Mouse (Mus musculus): Measurements from ENCODE around the gene Casp7.
"Not testable (repeated sequence)": the region's sequence is repeated elsewhere in the genome, so short reads cannot be mapped to it uniquely, and the experiment has no call there.

Casp7 gene

DNA sequence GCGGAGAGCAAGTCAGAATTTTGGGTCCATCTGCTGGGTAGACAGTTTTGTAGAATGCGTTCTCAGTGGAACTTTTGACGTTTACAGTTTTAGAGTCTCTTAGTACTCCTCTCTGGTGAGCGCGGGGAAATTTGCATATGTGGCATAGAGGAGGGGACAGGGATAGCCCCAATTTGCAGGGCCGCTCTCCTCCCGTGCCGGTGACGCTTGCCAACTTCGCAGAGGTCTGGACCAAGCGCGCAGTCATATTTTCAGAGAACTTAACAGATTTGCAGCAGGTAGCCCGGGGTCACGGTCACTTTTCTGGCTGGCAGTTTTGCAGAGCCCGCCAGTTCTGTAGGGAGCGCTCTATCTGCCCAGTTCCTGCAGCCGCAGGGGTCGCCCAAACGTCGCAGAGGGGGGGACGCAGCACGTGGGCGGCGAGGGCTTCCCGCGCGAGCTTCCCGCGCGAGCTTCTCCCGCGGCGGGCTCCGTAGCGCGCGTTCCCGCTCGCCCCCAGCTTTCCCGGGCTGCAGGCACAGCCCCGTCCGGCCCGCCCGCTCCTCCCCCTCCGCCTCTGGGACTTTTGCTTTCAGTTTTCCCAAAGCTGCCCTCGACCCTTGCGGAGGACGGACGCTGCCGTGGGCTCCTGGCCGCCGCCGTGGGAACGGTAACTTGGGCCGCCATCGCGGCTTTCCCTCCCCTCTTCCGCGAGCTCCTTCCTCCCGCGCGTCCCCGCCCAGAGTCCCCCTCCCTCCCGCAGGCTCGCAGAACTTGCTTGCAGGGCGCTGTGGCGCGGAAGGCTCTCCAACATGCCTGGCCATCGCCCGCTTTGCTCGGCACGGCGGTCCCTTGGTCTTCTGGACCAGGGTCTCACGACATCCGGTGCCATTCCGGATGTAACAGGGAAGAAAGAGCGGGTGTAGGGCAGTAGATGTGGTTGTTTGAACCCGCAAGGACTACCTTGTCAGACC, at the start of gene Casp7:
Gene Casp7, plus strand, starts transcription at position 461 of the 953 bp plus-strand sequence.
- ATAC-seq (ENCODE audit: insufficient number of reproducible peaks, low FRiP score, low TSS enrichment): no peak

DNA sequence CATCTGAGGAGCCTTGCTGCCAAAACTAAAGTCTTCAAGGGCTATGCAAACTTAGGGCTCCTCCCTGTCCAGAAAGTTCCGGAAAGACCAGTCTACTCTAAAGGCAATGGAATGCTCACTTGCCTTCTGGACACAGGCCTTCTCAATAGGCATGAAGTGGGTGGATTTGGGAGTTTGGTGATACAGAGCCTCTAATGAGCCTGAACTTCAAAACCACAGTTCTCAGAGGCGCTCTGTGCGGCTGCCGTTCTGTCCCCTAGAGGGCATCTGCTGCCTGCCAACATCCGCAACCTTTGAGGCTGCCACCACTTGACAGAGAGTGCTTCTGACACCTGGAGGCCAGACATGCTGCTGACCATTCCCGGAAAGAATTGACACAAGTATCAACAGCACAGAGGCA, 47.6 kb upstream of the Casp7 start:
- no peak for ATAC-seq (ENCODE audit: insufficient number of reproducible peaks, low FRiP score, low TSS enrichment)

DNA sequence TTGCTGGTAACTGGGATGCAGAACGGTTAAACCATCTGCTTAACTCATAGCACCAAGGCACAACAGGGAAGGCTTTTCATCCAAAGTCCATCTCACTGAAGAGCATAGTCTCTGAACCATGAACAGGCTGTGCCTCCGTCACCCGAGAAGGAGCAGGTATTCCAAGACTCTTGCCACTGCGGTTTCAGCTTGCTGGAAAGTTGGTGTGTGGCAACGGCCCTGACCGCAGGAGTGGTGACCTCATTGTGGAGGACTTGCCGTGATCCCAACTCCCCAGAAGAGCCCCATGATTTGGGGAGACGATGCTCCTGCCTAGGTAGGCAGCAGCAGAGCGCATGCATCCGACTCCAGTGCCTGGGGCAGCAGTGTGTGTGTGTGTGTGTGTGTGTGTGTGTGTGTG, 43.2 kb upstream of the Casp7 start:
- ATAC-seq (ENCODE audit: insufficient number of reproducible peaks, low FRiP score, low TSS enrichment): no peak

DNA sequence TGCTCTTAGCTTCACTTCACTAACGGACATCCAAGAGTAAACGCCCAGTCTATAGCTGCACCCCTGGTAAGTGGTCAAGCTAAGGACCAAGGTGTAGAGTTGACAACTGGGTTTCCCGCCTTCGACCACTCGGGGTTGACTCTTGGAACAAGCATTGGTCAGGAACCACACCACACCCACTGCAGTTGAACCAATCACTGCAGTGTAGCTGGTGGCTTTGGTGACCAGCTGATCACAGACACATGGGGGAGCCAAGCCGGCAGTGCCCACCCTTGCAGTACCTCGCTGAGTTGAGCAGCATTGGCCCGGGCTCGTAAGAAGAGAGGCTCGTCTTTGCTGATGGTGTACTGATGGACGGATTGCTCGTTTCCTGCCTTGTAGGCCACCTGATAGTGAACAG, 41.7 kb upstream of the Casp7 start:
- ATAC-seq (ENCODE audit: insufficient number of reproducible peaks, low FRiP score, low TSS enrichment): no peak

DNA sequence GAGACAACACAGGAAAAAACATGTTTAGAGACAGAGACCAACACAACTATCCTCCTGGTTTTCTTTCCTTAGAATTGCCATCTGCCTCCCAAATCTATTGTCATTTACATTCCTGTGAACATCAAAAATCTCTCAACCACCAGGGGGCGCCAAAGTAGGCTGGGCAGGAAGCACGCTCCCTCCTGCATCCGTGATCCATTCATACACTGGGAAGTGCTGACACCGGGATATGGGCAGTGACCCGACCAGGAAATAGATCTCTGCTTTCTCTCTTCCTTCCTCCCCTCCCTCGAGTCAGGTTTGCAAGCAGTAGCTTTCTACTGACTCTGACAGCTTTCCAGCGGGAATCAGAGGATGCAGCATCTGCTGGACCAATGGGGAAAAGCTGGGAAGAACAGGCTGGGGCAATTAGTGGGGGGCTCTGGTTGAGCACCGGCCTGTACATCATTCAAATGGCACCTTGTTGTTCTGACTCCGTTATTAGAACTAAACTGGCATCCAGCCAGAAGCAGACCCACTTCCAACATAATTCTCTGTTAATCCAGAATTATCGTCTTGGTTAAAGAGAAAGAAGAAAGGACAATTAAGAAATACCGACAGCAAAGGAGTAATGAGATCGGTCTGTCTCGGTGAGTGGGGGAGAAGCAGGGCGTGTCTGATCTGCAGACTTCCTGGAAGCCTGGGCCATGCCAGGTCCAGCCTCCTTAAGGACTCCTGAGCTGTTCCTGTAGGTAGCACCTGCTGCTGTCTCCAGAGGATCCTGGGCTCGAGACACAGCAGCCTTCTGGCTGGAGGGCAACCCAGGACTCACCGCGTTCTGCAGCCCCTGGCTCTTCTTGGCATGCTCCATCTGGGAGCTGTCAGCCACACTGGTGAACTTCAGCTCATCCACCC, 40.2 kb upstream of the Casp7 start:
- ATAC-seq (ENCODE audit: insufficient number of reproducible peaks, low FRiP score, low TSS enrichment): no peak

DNA sequence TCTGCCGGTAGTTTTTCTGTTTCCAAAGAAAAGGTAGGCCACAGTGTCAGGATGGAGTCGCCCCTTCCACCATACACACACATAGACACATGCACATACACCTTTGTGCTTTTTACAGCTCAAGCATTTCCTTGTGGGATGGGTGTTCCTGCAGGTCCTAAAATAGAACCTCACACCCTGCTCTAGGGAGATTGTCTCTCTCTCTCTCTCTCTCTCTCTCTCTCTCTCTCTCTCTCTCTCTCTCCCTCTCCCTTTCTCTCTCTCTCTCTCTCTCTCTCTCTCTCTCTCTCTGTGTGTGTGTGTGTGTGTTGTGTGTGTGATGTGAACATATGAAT, 39.6 kb upstream of the Casp7 start:
- not testable (repeated sequence) for ATAC-seq (ENCODE audit: insufficient number of reproducible peaks, low FRiP score, low TSS enrichment)

DNA sequence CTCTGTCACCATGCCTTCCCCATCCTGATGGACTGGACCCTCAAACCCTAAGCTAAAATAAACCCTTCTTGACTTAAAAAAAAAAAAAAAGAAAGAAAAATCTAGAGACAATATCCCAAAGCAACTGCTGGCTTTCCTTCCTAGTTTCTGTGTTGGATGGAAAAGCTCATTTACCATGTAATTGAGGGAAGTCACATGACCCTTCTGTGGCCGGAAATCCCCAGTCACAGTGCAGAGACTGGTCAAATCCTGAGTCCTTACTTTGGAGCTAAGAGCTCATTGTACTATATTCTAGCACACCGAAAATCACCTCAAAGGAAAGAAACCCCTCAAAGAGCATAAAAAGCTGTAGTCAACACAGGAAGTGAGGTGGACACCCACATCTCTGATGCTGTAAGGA, 38.0 kb upstream of the Casp7 start:
- no peak for ATAC-seq (ENCODE audit: insufficient number of reproducible peaks, low FRiP score, low TSS enrichment)

DNA sequence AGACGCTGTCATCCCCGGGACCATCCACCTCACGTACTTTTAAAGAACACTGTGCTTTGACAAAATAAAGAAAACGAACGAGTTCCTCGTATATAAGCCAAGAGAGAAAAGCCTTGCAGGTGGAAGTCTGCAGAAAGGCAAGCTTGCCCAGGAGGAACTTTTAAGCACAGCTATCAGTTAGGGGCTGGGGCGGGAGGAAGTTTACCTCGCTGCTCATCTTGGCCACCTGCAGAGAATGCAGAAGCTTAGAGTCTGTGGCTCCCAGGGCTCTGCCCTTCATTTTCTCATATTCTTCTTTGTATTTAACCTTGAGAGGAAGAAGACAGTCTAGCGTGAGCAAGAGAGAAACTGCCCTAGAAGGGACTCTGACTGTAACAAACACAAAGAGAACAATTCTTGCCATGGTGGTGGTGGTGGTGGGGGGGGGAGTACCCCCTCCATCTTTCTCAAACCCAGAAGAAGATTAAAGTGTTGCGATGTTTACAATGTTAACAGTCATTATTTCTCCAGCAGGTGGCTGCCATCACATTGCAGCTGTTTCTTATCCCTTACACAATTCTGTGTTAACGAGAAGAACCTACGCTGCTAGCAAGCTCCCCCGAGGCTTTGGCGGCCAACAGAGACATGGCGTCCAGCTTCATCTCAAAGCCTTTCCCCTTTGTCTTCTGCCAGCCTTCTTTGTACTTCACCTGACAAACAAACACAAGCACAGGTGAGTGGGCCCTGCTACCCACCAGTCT, 33.0 kb upstream of the Casp7 start:
- no peak for ATAC-seq (ENCODE audit: insufficient number of reproducible peaks, low FRiP score, low TSS enrichment)

DNA sequence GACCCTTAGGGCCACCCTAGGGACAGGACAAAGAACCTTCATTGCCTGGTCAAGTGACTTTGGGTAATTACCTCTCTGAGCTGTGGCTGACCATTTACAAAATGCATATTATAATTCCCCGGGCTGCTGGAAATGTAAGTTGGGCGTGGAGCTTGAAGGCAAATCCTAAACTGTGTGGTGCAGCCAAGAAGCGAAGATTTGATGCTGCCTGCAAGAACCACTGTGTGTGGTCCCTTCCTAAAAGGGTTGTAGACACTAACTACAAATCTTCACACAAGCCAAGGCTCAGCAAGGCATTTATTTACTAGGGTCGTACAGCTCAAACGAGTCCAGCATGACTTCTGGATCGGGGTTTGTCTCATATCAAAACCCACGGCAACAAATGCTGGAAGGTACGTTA, 32.4 kb upstream of the Casp7 start:
- ATAC-seq (ENCODE audit: insufficient number of reproducible peaks, low FRiP score, low TSS enrichment): no peak

DNA sequence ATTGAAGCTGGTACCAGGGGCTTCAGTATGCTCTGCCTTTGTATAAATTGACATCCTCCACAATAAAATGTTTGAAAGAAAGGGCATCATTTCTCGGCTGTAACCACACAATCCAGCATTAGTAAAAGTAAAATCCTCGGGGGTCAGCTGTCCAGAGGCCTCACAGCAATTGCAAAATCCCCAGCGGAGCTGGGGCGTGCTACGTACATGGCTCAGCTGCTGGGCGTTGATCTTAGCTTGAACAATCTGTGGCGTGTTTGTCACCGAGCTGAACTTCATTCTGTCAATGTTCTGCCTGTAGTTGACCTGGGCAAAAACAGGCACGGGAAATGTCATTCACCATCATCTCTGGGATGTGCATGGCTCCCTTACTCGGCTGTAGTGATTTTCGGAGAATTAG, 30.8 kb upstream of the Casp7 start:
- ATAC-seq (ENCODE audit: insufficient number of reproducible peaks, low FRiP score, low TSS enrichment): no peak

DNA sequence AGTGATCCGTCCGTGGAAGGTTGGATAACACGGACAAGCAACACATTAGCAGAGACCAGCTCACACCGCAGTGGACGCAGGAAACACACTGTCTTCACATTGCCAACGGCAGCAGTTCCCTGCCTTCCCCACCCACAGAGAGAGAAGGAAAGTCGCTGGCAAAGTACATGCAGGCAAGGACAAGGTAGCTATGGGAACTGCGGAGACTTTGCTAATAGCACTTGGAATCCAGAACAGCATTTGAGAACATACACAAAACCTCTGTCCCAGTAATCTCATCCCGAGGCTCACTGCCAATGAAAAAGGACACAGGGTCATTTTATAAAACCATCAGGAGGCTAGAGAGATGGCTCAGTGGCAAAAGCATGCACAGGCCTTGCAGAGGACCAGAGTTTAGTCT, 30.3 kb upstream of the Casp7 start:
- ATAC-seq (ENCODE audit: insufficient number of reproducible peaks, low FRiP score, low TSS enrichment): no peak

DNA sequence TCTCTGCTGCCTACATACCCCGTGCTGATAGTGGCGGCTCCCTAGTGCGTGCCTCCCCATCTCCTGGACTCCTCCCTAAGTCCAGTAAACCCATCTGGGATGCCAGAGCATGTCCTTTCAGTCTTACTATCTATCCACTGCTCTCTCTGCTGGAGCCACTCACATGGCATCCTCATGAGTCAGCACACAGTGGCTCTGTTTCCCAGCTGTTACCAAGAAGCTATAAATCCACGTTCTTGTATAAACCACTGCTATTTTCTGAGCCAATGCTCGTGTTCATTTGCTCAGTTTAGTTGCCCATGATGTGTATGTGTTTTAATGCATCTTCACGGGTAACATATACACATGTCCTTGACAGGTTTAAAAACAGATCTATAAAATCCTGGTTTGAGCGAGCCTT, 29.2 kb upstream of the Casp7 start:
- no peak for ATAC-seq (ENCODE audit: insufficient number of reproducible peaks, low FRiP score, low TSS enrichment)

DNA sequence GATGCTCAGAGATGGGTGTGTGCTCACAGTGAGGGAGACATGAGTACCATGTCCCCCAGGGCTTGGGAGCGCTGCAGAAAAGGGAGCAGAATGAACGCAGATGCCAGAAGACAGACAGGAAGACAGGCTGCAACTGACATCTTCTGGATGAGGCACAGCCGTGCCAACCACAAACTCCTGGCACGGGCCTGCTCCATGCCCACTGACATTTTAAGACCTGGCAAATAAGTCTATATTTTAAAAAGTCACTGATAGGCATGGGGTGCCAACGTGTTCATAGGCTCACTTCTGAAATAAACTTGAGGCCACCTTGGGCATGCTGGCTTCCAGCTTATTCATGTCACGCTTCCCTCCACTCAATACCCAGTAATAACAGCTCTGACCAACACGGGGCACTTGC, 28.0 kb upstream of the Casp7 start:
- no peak for ATAC-seq (ENCODE audit: insufficient number of reproducible peaks, low FRiP score, low TSS enrichment)

DNA sequence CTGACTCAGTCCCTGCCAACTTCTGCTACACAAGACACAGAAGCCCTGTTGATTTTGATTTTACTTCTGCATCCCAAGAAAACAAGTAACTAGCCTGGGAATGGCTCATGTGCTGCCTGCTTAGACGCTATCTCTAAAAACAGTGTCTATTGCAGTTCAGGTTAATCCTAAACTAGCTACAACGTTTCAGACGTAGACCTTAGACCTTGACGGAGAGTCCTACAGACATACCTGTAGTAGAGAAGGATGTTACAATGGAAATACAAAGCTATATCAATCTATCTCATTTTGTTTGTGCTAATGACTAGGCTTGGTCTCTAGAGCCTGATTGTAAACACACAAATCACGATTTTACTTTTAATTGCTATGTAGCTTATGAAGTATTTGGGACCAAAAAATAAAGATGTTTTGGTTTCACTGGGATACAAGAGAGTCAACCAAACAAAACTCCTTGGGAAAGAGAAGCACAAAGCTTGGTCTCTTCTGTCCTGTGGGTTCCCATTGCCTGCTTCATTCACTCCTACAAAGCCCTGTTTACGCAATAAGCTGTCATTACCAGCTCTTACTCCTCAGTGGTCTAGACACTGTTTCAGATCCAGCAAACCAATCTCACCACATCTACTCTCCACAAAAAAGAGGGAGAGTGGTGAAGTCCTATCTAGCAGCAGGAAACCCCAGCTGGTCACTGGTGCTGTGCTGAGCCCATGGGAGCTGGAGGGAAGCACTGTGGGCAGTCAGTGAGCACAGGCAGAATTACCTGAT, 26.4 kb upstream of the Casp7 start:
- ATAC-seq (ENCODE audit: insufficient number of reproducible peaks, low FRiP score, low TSS enrichment): no peak

DNA sequence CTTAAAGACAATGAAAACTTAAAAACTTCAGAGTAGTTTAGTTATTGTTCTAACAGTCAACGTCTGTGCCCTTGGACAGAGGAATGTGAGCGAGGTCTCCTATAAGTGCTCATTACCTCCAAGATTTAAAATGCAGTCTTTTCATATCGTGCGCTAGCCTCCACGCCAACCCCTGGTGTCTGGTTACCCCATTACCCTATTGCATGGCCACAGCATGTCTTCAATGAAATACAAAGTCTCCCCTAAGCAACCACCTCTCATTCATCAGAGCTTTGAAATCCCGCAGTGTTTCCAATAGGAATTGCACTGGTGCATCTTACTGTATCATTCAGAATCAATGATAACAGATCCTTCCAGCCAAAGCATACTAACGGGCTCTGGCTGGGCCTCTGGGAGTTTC, 24.7 kb upstream of the Casp7 start:
- no peak for ATAC-seq (ENCODE audit: insufficient number of reproducible peaks, low FRiP score, low TSS enrichment)

DNA sequence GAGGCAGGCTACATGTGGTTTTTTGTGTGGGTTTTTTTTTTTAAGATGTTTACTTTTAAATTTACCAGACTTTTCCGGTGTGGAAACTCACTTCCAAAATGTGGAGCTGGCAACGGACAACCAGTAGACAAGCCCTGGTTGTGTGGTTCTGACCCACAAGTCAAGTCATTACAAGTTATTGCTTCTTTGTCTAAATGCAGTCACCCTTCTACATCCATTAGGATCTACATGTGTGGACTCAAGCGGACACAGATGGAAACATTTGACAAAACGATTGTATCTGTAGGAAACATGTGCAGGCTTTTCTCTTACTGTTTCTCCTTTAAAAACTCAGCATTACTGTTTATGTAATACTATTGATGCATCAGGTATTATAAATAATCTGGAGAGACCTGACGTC, 23.7 kb upstream of the Casp7 start:
- no peak for ATAC-seq (ENCODE audit: insufficient number of reproducible peaks, low FRiP score, low TSS enrichment)

DNA sequence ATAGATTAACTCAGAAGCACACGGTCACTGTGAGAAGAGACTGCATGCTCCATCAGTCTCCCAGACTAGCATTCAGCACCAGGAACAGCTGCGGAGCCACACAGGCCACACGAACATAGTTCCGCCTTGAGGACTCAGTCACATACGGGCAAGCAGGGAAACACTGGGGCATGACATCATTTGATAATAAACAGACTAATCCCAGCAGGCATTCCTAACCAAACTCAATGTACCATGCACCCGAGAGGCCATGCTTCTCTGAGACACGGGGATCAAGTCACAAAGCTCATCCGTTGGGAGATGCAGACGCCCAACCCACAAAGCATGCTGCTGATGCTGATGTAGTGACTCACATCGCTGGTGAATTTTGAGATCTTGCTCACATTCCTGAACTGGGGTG, 22.9 kb upstream of the Casp7 start:
- no peak for ATAC-seq (ENCODE audit: insufficient number of reproducible peaks, low FRiP score, low TSS enrichment)

DNA sequence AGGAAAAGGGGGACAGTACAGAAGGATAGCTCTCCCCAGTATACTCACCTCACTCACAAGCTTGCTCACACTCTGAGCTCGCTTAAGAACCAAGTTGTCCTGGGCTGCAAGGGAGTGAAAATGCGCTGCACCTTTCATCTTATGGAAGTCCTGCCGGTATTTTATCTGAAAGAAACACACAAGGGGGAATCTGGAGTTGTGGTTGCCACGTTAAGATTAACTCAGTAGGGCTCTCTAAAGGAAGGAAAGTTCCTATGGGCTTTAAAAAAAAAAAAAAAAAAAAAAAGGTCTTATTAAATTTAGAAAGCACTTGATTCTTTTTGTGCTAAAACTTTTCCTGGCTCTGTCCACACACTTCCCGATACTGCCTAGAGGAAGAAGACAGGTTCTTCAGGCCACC, 18.9 kb upstream of the Casp7 start:
- ATAC-seq (ENCODE audit: insufficient number of reproducible peaks, low FRiP score, low TSS enrichment): no peak

DNA sequence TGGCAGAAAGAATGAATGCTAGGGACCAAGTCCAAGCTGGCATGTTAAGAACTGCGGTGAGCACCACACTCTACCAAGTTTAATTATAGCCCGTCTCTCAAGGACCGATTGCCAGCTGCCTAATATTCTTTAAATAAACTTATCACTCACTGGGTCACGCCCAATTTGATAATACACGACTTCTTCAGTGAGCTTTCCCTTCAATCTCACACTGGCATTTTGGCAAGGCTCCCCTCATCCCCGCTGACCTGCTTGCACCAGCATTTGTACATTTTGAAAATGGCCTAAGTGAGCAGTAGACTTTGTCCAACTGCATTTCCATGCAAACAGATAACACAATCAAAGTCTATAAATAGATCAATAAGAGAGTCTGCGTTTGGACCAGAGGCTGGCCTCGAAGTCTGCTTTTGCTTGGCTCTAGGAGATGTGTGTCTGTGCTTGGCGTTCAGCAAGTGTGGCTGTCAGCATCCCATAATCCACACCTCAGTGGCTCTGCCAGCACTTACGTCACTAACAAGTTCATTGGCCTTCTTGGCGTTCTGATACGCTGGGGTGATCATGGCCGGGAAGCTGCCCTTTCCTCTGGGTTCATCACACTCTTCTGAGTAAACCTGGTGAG, 18.3 kb upstream of the Casp7 start:
- no peak for ATAC-seq (ENCODE audit: insufficient number of reproducible peaks, low FRiP score, low TSS enrichment)

DNA sequence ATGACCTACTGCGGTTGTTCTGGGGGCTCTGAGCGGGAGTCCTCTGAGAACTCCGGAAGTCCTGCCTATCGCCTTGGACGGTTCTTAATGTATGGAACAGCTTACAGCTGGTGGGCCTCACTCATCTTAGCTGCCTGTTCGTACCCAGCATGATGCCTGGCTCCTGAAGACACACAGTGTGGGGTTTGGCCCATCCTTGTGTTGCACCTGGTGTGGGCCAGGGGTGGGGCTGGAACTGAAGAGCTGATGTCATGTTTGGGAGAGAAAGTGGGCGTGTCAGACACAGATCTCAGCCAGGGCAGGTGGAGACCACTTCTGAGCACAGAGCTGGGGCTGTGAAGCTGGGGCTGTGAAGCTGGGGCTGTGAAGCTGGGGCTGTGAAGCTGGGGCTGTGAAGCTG, 16.6 kb upstream of the Casp7 start:
- ATAC-seq (ENCODE audit: insufficient number of reproducible peaks, low FRiP score, low TSS enrichment): no peak
